Mouse (Mus musculus) left cerebral cortex, adult 8-10 months (tissue): ENCODE data around the gene Mitd1. TPM values are rescaled to one million over a fixed set of nuclear protein-coding genes. Genes with fewer than 3 reads are reported as not detected.

Experiments
- DNase-seq, 2 experiments: peaks; one replicate each; pipeline ENCODE4 v3.0.0; 2022; ENCODE audit warnings: low spot score in 2 of 2
- total RNA-seq, 4 experiments: library from RNA; stranded (reverse); gene quantifications; 2 replicates each; pipeline ENCODE4 v1.2.4; 2022

The Mitd1 gene
- total RNA-seq, 4 experiments from 2014 or later = 7.4 to 11.8 (median 9.4) TPM

DNA sequence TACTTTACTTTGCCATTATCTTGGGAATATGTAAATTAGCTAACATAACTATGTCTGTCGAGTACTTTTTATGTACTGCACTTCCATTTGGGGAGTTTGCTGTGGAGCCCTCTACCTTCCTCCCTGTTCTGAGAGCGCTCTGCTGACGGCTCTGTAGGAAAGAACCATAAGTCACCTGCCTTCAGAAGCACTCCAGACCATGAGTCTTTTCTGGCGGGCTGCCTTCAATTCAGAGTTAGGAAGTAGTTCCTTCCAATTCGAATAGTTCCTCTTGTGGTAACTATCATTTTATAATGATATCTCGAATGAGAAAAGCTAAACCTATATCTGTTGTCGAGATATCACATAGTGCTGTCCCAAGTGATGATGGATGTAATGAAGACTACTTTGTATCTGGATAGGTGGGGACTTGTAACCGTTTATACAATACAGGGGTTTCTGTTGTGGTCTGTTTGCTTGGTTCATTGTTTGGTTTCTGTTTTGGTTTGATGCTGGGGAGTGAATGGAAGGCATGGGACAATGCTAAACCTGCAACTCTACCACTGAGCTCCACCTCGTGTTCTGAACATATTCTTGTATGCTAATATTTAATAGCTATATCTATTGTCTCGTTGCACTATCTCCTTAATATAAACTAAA is 22.4 kb downstream of the Mitd1 start:
- no peak for DNase-seq

DNA sequence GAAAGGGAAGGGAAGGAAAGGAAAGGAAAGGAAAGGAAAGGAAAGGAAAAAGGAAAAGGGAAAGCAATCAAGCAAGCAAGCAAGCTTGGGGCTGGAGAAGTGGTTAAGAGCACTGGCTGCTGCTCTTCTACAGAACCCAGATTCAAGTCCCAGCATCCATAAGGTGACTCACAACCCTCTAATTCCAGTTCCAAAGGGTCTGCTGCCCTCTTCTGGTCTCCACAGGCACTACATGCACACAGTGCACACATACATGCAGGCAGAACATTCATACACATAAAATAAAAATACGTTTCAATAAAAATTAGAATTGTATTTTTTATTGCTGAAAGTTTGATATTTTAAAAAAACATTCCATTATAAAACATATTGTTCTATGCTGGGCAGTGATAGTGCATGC is 23.2 kb downstream of the Mitd1 start:
- no peak for DNase-seq

DNA sequence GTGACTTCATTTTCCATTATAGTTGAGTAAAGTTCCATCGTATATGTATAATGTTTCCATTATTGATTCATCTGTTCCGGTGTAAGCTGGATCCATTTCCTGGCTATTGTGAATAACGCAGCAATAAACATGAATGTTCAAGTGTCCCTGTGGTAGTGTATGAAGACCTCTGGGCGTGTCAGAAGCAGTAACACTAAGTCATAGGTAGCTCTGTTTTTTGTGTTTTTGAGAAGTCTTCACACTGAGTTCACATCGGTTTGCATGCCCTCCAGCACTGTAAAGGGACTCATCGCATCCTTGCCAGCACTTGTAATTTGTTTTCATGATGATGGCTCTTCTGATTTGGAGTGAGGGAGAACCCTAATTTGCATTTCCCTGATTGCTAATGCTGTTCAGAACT is 23.9 kb downstream of the Mitd1 start, which contains the start of gene Tsga10:
TSS of gene Tsga10 (minus strand) at position 144 of the 400 bp plus-strand sequence.
- no peak for DNase-seq

DNA sequence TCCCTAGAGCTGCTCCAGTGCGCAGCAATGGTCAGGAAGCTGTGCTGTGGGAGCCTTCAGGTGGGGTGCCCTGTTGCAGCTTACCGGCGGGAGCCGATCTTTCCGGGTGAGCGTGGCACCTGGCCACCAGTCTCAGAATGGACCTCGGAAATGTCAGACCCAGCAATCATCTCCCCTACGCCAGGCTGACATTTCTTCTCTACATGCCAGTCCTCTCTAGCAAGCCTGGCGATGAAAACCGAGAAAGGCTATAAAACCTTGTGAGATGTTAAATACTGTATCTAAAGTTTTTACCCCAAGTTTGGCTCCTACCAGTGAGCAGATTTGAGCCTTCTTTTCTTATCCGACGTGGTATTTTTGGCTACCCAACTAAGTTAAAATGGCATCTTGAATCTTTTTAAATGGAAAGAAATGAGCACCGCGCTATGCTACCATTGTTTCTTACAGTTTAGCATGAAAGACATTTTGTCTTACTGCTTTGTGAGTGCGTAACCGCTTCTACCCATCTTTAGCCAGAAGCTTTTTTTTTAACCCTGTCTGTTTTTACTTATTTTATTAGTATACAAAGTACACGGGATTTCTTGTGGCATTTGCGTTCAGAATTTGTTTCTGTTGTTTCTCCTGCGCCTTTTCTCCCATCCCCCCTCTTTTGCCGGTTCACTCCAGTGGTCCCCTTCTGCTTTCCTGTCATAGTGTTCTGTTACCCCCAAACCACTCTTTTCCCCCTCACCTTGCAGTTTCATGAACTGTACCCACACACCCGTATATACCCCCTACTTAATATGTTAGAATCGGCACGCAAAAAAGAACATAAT is 24.6 kb downstream of the Mitd1 start:
- DNase-seq = no peak

DNA sequence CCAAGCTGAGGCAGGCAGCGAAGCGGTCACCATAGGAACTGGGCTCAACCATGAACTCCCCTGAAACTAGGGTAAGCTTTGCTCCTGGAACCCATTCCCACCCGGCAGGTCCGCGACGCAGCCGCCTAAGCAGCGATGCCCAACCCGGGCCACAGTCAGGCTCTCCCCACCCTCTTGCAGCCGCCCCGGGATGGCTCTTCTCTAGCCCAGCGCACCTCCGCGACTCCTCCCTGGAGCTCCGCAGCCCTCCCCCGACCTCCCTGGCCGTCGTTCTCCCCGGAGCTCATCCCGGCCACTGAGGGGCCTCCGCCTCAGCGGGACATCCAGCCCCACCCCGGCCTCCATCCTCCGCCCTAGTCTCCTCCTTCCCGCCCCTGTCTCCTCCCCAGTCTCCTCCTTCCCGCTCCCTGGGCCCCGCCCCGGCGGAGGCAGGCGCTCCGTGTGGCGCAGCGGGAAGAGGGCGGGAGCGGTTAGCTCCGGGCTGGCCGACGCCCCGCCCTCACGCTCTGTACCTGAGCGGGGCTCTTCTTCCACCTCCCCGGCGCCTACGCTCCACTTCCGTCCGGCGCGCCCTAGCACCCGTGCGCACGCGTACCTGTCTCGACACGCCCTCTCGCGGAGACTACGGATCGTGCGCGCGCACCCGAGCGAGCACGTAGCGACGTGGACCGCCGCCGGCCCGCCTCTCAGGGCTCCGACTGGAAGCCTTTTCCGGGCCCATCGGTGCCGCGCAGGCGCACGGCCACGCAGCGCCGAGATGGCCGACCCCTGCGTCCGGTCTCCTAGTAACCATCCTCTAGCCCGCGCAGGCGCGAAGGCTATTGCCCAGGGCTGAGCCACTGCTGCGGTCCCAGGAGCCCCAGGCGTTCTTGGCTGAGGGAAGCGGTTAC is 25.5 kb downstream of the Mitd1 start:
- peak; percentile 95 to 100 for DNase-seq

DNA sequence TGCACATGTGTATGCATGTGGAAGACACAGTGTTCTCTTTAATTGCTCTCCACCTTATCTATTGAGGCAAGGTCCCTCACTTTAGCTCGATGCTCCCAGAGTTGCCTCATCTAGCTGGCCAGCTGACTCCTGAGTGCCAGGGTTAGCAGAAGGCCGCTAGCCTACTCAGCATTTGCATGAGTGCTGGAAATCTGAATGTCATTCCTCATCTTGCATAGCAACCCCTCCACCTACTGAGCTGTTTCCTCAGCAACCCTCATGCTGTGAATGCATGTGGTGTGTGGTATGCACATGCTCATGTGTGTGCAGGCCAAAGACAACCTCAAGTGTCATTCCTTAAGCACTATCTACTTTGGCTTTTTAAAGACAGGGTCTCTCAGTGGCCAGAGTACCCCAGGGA is 39.5 kb downstream of the Mitd1 start:
- DNase-seq = no peak

DNA sequence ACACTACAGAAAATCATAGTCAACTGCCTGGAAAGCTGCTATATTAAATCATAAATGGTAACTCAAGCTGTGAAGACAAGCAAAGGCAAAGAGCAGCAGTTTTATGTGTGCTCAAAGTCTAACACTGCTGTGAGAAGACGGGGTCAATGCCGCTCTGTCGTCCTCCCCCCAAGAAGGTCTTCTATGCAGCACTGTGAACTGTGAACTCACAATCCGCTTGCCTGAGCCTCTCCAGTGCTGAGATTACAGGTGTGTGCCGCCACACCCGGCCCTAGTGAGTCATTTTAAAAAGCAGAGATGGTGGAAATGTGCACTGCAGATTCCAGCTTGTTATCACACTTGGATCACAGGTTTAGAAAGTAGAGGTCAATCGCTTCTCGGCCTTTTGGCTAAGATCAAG is 43.3 kb downstream of the Mitd1 start:
- DNase-seq = no peak

DNA sequence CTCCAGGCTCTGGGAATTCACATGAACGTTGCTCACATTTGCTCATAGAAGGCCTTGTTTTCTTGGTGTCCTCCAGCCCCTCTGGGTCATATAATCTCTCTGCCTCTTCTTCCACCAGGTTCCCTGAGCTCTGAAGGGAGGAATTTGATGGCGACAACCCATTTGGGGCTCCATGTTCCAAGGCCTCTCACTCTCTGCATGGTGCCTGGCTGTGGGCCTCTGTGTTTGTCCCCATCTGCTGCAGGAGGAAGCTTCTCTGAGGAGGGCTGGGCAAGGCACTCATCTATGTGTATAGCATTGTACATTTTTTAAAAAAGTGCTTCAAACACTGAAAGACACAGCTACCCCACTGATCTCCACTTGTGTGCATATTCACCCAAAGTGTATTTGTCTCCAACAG is 58.5 kb downstream of the Mitd1 start:
- no peak for DNase-seq

Other genes with a start within 250 kb of the Mitd1 start
- 100 to 1,000 TPM; 243 to 289 (median 255) TPM for gene 2010300C02Rik, start 170.3 kb downstream of the Mitd1 start, total RNA-seq
- 10 to 100 TPM; 15.9 to 18.9 (median 17.4) TPM for gene Tsga10, start 24.0 kb downstream of the Mitd1 start, total RNA-seq
- 10 to 100 TPM in 3 of 4 experiments, 1 to 10 TPM in 1; 9.2 to 13.0 (median 11.9) TPM for gene Lipt1, start 18.7 kb downstream of the Mitd1 start, total RNA-seq
- 100 to 1,000 TPM; 129 to 154 (median 145) TPM for gene Mrpl30, start 66 bp upstream of the Mitd1 start, total RNA-seq
- gene Lyg2, start 26.1 kb upstream of the Mitd1 start, total RNA-seq = not detected
- gene Lyg1, start 67.3 kb upstream of the Mitd1 start, total RNA-seq = not detected
- gene Txndc9, start 107.5 kb upstream of the Mitd1 start, total RNA-seq = 10 to 100 TPM; 57.1 to 62.3 (median 61.7) TPM
- gene Eif5b, start 107.6 kb upstream of the Mitd1 start, total RNA-seq = 10 to 100 TPM; 36.2 to 40.3 (median 37.5) TPM
- gene Rev1, start 239.4 kb upstream of the Mitd1 start, total RNA-seq = 10 to 100 TPM; 43.6 to 45.9 (median 44.7) TPM